Mouse (Mus musculus) neural tube, embryonic 15.5 days (tissue): ENCODE data around the gene A630010A05Rik. TPM values are rescaled to one million over a fixed set of nuclear protein-coding genes. Genes with fewer than 3 reads are reported as not detected.
"Not testable (repeated sequence)": the region's sequence is repeated elsewhere in the genome, so short reads cannot be mapped to it uniquely, and the experiment has no call there.

ENCODE experiments used
- ATAC-seq: fragments of 200-750 bp; cut with Nextera tagmentation; 2 replicates; pipeline ENCODE4 v1.8.0; 2017; ENCODE audit warnings: mild to moderate bottlenecking, moderate TSS enrichment, moderate library complexity; ENCODE audit not compliant: low FRiP score
- H3K27ac ChIP-seq: fragments of 300-500 bp; sonication (generic); replicated peaks from 2 replicates; pipeline ENCODE4 v1.5.1; 2015; ENCODE audit warnings: mild to moderate bottlenecking, inconsistent platforms
- H3K27me3 ChIP-seq: fragments of 300-500 bp; sonication (generic); replicated peaks from 2 replicates; pipeline ENCODE4 v1.6.1; 2015; ENCODE audit warnings: inconsistent platforms
- H3K36me3 ChIP-seq: fragments of 300-500 bp; sonication (generic); 2 replicates; pipeline ENCODE4 v1.6.1; 2015; ENCODE audit warnings: inconsistent platforms
- H3K4me1 ChIP-seq: fragments of 300-500 bp; sonication (generic); 2 replicates; pipeline ENCODE4 v1.6.1; 2015; ENCODE audit warnings: inconsistent platforms
- H3K4me2 ChIP-seq: fragments of 300-500 bp; sonication (generic); 2 replicates; pipeline ENCODE4 v1.6.1; 2015; ENCODE audit warnings: inconsistent platforms, mild to moderate bottlenecking, moderate library complexity
- H3K4me3 ChIP-seq: fragments of 300-500 bp; sonication (generic); replicated peaks from 2 replicates; pipeline ENCODE4 v1.5.1; 2015; ENCODE audit warnings: mild to moderate bottlenecking, inconsistent platforms
- H3K9ac ChIP-seq: fragments of 300-500 bp; sonication (generic); replicated peaks from 2 replicates; pipeline ENCODE4 v1.6.1; 2015; ENCODE audit warnings: mild to moderate bottlenecking, inconsistent platforms
- H3K9me3 ChIP-seq: fragments of 300-500 bp; sonication (generic); replicated peaks from 2 replicates; pipeline ENCODE4 v1.6.1; 2016; ENCODE audit warnings: inconsistent platforms
- WGBS: fragments of 180-500 bp; shearing (Covaris S2); methylation state at CpG from one replicate; pipeline ENCODE4 v1.1.7; 2015; ENCODE audit warnings: mixed read lengths; 5-methylcytosine and 5-hydroxymethylcytosine counted together
- polyA plus RNA-seq: library from polyadenylated mRNA; unstranded; fragments of >200 nt; fragmentation: Nextera tagmentation; extraction: Ambion mirVana; gene quantifications from 2 replicates; pipeline ENCODE4 v1.2.1, GENCODE M21; 2015

The A630010A05Rik gene
- not detected in 2 replicates for polyA plus RNA-seq

- Histone ChIP-seq H3K4me2 (no peak within 1 kb of the TSS), H3K4me3 (no peak within 1 kb of the TSS), H3K9me3 (no peaks in the 10 kb centered on the region), H3K4me1 (no peaks in the 10 kb centered on the region), H3K27me3 (no peaks in the 10 kb centered on the region), H3K9ac (no peak within 1 kb of the TSS), H3K27ac (no peak within 1 kb of the TSS), H3K36me3 (no peaks in the 10 kb centered on the region)
- WGBS = 83% methylated on average over 1 of the region's 1 CpGs
- ATAC-seq = no peak
Observed at GRCm38 (mm10) chr16:14562017-14562416, at the start of gene A630010A05Rik. Gene A630010A05Rik, plus strand, starts transcription at chr16:14562317.

- Histone ChIP-seq H3K4me2 (no peak overlapping the region), H3K27ac (no peak overlapping the region), H3K9me3 (no peaks in the 10 kb centered on the region), H3K36me3 (no peaks in the 10 kb centered on the region), H3K4me3 (no peak overlapping the region), H3K27me3 (no peaks in the 10 kb centered on the region), H3K4me1 (no peaks in the 10 kb centered on the region), H3K9ac (no peak overlapping the region)
- no peak for ATAC-seq
Observed at GRCm38 (mm10) chr16:14535766-14536165, 26.4 kb upstream of the A630010A05Rik start.

- H3K4me2 ChIP-seq, H3K9ac ChIP-seq, H3K36me3 ChIP-seq, H3K9me3 ChIP-seq, ATAC-seq, H3K4me1 ChIP-seq, H3K4me3 ChIP-seq, H3K27me3 ChIP-seq, H3K27ac ChIP-seq: not testable (repeated sequence)
- WGBS = 48% methylated on average over 1 of the region's 1 CpGs
Observed at GRCm38 (mm10) chr16:14557191-14557590, 4.9 kb upstream of the A630010A05Rik start.

Other genes with a start within 250 kb of the A630010A05Rik start
- 186 and 202 TPM in 2 replicates for gene Fopnl, start 244.9 kb upstream of the A630010A05Rik start, polyA plus RNA-seq
- 8.8 and 10.1 TPM in 2 replicates for gene Abcc1, start 200.8 kb upstream of the A630010A05Rik start, polyA plus RNA-seq